Mouse (Mus musculus) left cerebral cortex, adult 8-10 months (tissue): ENCODE results near the gene Ushbp1. TPM values are rescaled to one million over a fixed set of nuclear protein-coding genes. Genes with fewer than 3 reads are reported as not detected.
A peak's percentile ranks its signal among the peaks of the same experiment; 100 is the strongest.
"Not testable (repeated sequence)": the region's sequence is repeated elsewhere in the genome, so short reads cannot be mapped to it uniquely, and the experiment has no call there.

Source experiments
- DNase-seq, 2 experiments: peaks; one replicate each; pipeline ENCODE4 v3.0.0; 2022; ENCODE audit warnings: low spot score in 2 of 2
- total RNA-seq, 4 experiments: library from RNA; stranded (reverse); gene quantifications; 2 replicates each; pipeline ENCODE4 v1.2.4; 2022

Ushbp1 gene
- total RNA-seq, 4 experiments from 2014 or later = 3.4 to 5.1 (median 3.9) TPM

DNA sequence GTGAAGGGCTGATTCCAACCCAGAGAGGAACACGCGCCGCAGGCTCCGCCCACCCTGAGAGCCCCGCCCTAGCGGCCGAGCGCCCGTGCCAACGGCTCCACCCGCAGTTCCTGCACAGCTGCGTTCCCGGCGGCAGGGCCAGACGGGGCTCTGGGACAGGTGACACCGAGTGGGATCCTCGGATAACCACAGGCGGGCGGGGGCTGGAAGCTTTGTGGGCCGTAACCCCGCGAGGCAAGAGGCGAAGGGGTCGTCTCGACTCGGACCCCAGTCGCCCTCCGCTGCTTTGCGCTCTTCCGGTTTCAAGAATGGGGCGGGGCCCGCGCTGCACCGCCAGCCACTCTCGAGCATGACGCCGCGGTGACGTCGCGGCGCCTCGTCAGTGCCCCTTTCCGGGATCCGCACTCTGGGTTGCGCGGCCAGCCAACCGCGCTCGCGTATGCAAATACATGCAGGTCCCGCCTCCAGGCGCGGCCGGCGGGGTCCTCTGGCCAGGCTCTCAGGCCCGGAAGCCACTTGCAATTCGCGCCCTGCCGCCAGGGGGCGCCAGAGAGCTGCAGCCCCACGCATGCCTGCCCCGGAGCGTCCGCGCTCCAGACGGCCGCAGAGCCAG, 24.3 kb downstream of the Ushbp1 start, which contains the start of gene Ocel1:
Gene Ocel1, plus strand, starts transcription at position 63 of the 613 bp plus-strand sequence.
- DNase-seq = peak; percentile 94 to 99

DNA sequence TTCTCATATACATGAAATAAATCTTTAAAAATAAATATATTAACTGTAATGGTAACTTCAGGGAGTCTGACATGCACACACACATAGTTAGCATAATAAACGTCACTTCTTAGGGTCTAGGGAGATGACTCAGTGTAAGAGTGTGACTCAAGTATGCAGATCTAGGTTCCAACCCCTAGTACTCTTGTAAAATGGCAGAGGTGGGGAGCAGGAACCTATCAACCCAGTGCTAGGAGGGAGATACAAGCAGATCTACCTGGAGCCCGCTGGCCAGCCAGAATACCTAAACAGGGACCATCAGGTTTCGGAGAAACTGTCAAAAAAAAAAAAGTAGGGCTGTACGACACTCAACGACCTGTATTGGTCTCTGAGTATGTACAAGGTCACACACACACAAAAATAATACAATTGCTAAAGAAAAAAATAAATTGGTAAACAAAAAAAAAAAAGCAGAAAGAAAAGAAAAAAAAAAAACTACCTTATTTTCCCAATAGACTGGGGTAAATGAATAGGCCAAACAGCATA, 24.8 kb downstream of the Ushbp1 start:
- no peak for DNase-seq

DNA sequence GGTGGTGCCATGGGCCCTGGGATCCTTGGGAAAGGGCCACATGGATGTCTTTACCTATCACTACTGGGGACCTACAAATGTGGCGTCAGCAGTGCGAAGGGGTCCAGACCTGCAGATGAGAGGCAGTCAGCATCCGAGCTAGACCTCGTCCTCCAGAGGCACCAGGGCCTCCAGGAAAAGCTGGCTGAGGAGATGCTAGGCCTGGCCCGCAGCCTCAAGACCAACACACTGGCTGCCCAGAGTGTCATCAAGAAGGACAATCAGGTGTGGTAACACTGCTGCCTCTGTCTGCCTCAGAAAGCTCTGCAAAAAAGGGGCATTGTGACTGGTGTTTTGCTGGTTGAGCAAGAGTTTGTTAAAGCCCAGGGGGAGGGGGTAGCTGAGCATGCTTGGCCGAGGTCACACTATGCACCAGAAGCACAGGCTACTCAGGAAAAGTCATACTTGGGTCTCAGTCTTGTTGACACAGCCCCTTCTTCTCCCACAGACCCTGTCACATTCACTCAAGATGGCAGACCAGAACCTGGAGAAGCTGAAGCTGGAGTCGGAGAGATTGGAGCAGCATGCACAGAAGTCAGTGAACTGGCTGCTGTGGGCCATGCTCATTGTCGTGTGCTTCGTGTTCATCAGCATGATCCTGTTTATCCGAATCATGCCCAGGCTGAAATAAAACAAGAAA, 26.4 kb downstream of the Ushbp1 start:
- DNase-seq = no peak

DNA sequence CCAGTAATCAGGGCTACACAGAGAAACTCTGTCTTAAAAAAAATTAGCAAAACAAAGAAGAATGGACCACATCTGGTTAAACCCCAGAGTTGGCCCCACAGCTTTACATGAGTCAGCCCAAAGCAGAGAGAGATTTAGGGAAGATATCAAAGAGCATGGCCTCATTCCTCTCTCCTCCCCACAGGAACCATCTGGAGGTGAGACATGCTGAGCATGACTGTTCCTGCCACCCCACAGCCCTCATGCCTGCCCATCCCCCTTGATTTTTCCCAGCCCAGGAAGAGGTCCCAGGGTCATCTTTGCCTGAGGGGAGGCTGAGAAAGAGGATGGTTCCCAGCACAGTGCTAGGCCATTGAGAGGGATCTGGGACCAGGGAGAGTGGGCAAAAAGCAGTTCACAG, 27.2 kb downstream of the Ushbp1 start:
- DNase-seq = no peak

DNA sequence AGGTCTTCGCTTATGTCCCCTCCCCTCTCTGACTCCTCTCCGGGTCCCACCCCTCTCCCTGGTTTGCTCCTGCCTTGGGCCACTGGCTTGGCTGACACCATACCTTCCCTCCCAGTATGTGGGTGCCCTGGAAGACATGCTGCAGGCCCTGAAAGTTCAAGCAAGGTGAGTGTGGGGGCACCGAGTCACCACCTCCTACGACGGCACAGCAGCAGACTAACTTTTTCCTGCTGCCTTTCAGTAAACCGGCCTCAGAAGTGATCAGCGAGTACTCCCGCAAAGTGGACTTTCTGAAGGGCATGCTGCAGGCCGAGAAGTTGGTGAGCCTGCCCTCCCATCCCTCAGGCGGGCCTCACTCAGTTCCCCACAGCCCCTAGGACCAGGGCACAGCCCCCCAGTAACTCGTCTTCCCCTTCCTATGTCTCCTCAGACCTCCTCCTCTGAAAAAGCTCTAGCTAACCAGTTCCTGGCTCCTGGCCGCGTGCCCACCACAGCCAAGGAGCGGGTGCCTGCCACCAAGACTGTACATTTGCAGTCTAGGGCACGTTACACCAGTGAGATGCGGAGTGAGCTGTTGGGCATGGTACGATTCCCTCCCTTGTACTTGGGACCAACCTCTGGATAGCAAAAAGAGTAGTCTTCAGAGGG, 27.9 kb downstream of the Ushbp1 start:
- DNase-seq = no peak

DNA sequence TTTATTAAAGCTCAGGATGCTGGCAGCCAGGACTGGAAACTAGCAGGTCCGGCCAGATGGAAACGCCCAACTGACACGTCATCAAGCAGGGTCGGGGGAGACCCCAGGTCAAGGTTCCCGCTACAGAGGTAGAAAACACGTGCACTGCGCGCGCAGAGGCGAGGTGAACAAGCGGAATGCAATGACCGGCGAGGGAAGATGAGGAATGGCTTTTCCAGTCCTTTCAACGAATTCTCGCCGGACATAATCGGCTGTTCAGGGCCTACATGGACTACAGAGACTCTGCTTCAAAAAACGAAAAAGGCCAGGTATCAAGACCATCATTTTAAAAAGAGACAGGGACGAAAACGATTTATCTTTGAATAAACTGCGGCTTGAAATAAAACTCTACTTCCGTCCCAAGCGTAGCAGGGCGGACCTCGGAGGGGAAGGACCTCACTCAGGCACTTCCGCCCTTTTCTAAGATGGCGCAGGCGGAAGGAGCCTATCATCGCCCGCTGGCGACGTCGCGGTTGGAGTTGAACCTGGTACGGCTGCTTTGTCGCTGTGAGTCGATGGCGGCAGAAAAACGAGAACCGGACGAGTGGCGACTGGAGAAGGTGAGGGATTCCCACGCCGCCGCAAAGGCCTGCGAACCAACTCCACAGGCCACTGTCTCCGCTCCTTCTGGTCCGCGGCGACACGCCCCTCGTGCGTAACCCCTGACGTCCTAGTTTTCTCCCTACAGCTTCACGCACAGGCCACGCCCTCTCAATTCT, 28.7 kb downstream of the Ushbp1 start, which contains the start of gene Use1:
Gene Use1, plus strand, starts transcription at position 78 of the 758 bp plus-strand sequence.
- DNase-seq = peak; percentile 93 to 94

DNA sequence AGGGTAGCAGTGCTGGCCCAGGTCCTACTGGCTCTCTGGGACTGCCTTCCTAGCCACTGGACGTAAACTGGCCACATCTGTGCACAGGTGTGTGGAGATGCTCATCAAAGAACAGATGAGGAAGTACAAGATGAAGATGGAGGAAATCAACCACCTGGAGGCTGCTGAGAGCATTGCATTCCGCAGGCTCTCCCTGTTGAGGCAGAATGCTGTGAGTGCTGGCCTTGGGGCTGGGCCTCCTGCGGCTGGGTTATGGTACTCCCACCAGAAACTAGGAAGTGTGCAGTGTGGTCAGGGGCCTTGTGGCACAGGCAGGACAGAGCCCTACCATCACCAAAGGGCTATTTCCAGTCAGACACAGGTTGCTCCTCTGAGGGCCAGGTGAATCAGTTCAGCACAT, 37.6 kb downstream of the Ushbp1 start:
- no peak for DNase-seq

DNA sequence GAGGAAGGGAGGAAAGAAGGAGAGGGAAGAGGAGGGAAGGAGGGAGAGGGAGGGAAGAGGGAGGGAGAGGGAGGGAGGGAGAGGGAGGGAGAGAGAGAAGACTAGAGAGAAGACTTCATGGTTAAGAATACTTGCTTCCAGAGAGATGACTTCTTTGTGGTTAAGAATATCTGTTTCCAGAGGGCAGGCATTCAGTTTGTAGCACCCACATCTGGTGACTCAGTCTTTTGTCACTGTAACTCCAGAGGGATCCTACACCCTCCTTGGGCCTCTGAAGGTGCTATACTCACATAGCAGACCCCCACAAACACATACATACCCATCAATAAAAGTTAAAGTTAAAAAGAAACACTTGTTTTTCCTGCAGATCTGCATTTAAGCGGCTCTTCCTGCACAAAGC, 44.1 kb downstream of the Ushbp1 start:
- no peak for DNase-seq

DNA sequence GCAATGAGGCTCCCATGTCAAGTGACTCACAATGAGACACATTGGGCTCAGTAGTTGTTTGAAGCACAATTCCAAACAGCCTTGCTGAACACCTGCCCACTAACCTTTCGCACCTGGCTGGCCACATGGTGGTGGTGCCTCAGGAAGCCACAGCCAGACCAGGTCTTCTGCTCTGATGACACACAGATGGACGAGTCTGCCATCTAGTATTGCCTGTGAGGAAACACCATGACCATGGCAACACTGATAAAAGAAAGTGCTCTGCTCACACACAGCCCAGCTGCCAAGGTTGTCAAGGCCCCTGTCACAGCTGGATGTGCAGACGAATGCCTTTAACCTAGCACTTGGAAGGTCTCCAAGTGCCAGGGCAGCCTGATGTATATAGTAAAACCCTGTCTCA, 44.5 kb downstream of the Ushbp1 start:
- no peak for DNase-seq

DNA sequence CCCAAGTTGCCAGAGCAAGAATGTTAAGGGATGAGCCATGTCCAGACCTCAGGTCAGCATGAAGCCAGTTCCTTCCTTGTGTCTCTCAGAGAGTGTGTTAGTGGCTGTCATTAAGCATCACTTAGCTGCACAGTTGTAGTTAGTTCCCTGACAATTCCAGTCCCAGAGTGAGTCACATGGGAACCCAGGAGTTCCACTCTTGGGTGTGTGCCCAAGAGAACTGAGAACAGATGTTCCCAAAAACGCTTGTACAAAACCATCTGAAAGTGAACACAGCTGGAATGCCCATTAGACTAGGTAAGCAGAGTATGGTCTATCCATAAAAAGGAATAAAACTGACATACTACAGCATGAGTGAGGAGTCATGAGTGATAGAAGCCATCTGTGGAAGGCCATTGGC, 49.0 kb downstream of the Ushbp1 start:
- DNase-seq = no peak

DNA sequence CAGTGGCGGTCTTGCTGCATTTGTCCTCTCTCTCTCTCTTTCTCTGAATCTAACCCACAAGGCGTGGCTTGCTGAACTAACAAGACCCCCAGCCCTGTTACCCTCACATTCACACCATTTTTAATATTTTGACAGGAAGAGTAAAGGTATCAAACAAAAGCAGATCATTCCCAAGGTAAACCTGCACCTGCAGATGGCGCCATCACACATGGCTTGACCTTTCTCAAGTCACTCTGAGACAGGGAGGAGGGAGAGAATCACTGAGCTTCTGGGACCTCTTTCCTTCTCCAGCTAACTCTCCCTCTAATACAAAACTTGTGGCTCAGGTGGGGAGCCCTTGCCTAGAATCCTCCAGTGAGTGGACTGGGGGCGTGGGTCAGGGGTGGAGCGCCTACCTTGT, 55.0 kb downstream of the Ushbp1 start:
- DNase-seq = no peak

DNA sequence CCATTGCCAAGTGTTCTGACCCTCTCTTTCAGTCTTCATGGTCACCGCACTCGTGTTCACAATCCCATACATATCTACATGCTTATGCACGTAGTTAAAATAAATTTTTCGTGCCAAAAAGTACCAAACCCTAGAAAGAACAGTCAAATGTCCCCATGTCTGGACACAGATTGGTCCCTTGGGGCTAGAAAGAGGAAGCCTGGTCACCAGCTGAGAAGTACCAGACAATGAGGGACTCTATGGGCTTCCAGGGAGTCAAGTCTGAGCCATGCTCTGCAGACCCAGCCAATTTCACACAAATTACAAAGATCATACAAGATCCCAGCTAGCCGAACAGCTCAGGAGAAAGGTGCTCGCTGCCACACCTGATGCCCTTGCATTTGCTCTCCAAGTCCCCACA, 57.8 kb downstream of the Ushbp1 start:
- DNase-seq = not testable (repeated sequence)

Other genes starting within 250 kb of the Ushbp1 start
- 10 to 100 TPM; 28.9 to 34.6 (median 29.7) TPM for gene Myo9b, start 123.1 kb downstream of the Ushbp1 start, total RNA-seq
- gene Haus8, start 122.9 kb downstream of the Ushbp1 start, total RNA-seq = 10 to 100 TPM; 10.6 to 17.4 (median 12.4) TPM
- 100 to 1,000 TPM; 125 to 140 (median 127) TPM for gene Use1, start 29.0 kb downstream of the Ushbp1 start, total RNA-seq
- 10 to 100 TPM; 13.3 to 16.5 (median 14.7) TPM for gene Ocel1, start 24.5 kb downstream of the Ushbp1 start, total RNA-seq
- 10 to 100 TPM; 32.5 to 39.6 (median 36.7) TPM for gene Nr2f6, start 13.8 kb downstream of the Ushbp1 start, total RNA-seq
- gene Babam1, start 1.1 kb upstream of the Ushbp1 start, total RNA-seq = 100 to 1,000 TPM in 3 of 4 experiments, 10 to 100 TPM in 1; 96.4 to 113 (median 105) TPM
- under 1 TPM; 0.34 to 0.63 (median 0.41) TPM for gene Ankle1, start 10.2 kb upstream of the Ushbp1 start, total RNA-seq
- gene Abhd8, start 67.9 kb upstream of the Ushbp1 start, total RNA-seq = 100 to 1,000 TPM; 255 to 290 (median 264) TPM
- gene Mrpl34, start 69.2 kb upstream of the Ushbp1 start, total RNA-seq = 10 to 100 TPM; 50.0 to 56.8 (median 53.3) TPM
- gene Dda1, start 73.4 kb upstream of the Ushbp1 start, total RNA-seq = 10 to 100 TPM; 59.4 to 75.0 (median 64.0) TPM
- gene Ano8, start 90.2 kb upstream of the Ushbp1 start, total RNA-seq = 10 to 100 TPM; 51.0 to 61.5 (median 60.0) TPM
- gene Gtpbp3, start 92.3 kb upstream of the Ushbp1 start, total RNA-seq = 10 to 100 TPM; 28.0 to 37.8 (median 31.0) TPM
- 10 to 100 TPM in 2 of 4 experiments, 1 to 10 TPM in 2; 7.0 to 11.7 (median 9.6) TPM for gene Plvap, start 116.0 kb upstream of the Ushbp1 start, total RNA-seq
- not detected for gene Ccdc194, start 129.9 kb upstream of the Ushbp1 start, total RNA-seq
- 10 to 100 TPM in 1 of 4 experiments, 1 to 10 TPM in 3; 4.1 to 11.8 (median 6.4) TPM for gene Bst2, start 141.7 kb upstream of the Ushbp1 start, total RNA-seq
- 10 to 100 TPM; 38.0 to 44.2 (median 39.9) TPM for gene Mvb12a, start 147.1 kb upstream of the Ushbp1 start, total RNA-seq
- under 1 TPM in 2 of 4 experiments, not detected in 2; 0.27 to 0.70 TPM for gene Tmem221, start 163.1 kb upstream of the Ushbp1 start, total RNA-seq
- under 1 TPM in 2 of 4 experiments, not detected in 2; 0.17 to 0.21 TPM for gene Nxnl1, start 170.8 kb upstream of the Ushbp1 start, total RNA-seq
- 100 to 1,000 TPM in 1 of 4 experiments, 10 to 100 TPM in 3; 94.4 to 105 (median 97.5) TPM for gene Slc27a1, start 173.1 kb upstream of the Ushbp1 start, total RNA-seq
- 10 to 100 TPM; 28.7 to 31.1 (median 29.3) TPM for gene Pgls, start 196.4 kb upstream of the Ushbp1 start, total RNA-seq
- 1 to 10 TPM; 1.2 to 3.5 (median 2.3) TPM for gene Fam129c, start 201.8 kb upstream of the Ushbp1 start, total RNA-seq
- gene Colgalt1, start 215.2 kb upstream of the Ushbp1 start, total RNA-seq = 10 to 100 TPM; 38.6 to 51.4 (median 45.8) TPM